Mouse (Mus musculus) midbrain, postnatal 0 days (tissue): Measurements from ENCODE around the gene Rem2. TPM values are rescaled to one million over a fixed set of nuclear protein-coding genes. Genes with fewer than 3 reads are reported as not detected.

Experiments used
- ATAC-seq: fragments of 200-750 bp; cut with Nextera tagmentation; 2 replicates; pipeline ENCODE4 v1.8.0; 2017; ENCODE audit warnings: moderate number of reproducible peaks, mild to moderate bottlenecking, moderate TSS enrichment, moderate library complexity; ENCODE audit not compliant: low FRiP score
- DNase-seq: peaks from one replicate; pipeline ENCODE4 v3.0.0-alpha.2; 2015; ENCODE audit warnings: low spot score
- H3K27ac ChIP-seq: fragments of 300-500 bp; sonication (generic); 2 replicates; pipeline ENCODE4 v1.5.1; 2014; ENCODE audit warnings: low read depth, mild to moderate bottlenecking, low read length, mixed read lengths
- H3K27me3 ChIP-seq: fragments of 300-500 bp; sonication (generic); 2 replicates; pipeline ENCODE4 v1.6.1; 2014; ENCODE audit warnings: low read length, control low read depth, mixed read lengths; ENCODE audit not compliant: insufficient read depth
- H3K36me3 ChIP-seq: fragments of 300-500 bp; sonication (generic); 2 replicates; pipeline ENCODE4 v1.6.1; 2014; ENCODE audit warnings: low read length, control low read depth, mixed read lengths; ENCODE audit not compliant: insufficient read depth
- H3K4me1 ChIP-seq: fragments of 300-500 bp; sonication (generic); 2 replicates; pipeline ENCODE4 v1.6.1; 2014; ENCODE audit warnings: mild to moderate bottlenecking, control low read depth, antibody characterized with exemption, low read length, mixed read lengths; ENCODE audit not compliant: insufficient read depth
- H3K4me2 ChIP-seq: fragments of 300-500 bp; sonication (generic); 2 replicates; pipeline ENCODE4 v1.6.1; 2014; ENCODE audit warnings: low read depth, mild to moderate bottlenecking, low read length, mixed read lengths; ENCODE audit not compliant: poor library complexity, severe bottlenecking
- H3K4me3 ChIP-seq: fragments of 300-500 bp; sonication (generic); 2 replicates; pipeline ENCODE4 v1.5.1; 2014; ENCODE audit warnings: low read depth, mild to moderate bottlenecking, low read length, moderate library complexity
- H3K9ac ChIP-seq: fragments of 300-500 bp; sonication (generic); replicated peaks from 2 replicates; pipeline ENCODE4 v1.6.1; 2014; ENCODE audit warnings: mild to moderate bottlenecking, low read length, moderate library complexity, mixed read lengths; ENCODE audit not compliant: poor library complexity, severe bottlenecking
- H3K9me3 ChIP-seq: fragments of 300-500 bp; sonication (generic); 2 replicates; pipeline ENCODE4 v1.6.1; 2016; ENCODE audit warnings: low read length, control low read depth
- CTCF ChIP-seq: IDR thresholded peaks from 2 replicates; pipeline ENCODE4 v1.5.1; 2016; ENCODE audit warnings: antibody characterized with exemption, mild to moderate bottlenecking
- WGBS: fragments of 180-500 bp; shearing (Covaris S2); extraction: QIAGEN DNeasy Blood & Tissue Kit; methylation state at CpG from one replicate; pipeline ENCODE4 v1.1.7; 2014; 5-methylcytosine and 5-hydroxymethylcytosine counted together
- polyA plus RNA-seq: library from polyadenylated mRNA; unstranded; fragments of >200 nt; fragmentation: Nextera tagmentation; extraction: Ambion mirVana; gene quantifications from 2 replicates; pipeline ENCODE4 v1.2.1, GENCODE M21; 2015
- total RNA-seq: library from RNA; depleted of rRNA; stranded (reverse); fragments of >200 nt; gene quantifications from 2 replicates; pipeline ENCODE4 v1.2.3, GENCODE M21; 2014

The Rem2 gene
- total and polyA plus RNA-seq, 2 experiments from 2014 or later = 34.0 to 47.4 TPM

DNA sequence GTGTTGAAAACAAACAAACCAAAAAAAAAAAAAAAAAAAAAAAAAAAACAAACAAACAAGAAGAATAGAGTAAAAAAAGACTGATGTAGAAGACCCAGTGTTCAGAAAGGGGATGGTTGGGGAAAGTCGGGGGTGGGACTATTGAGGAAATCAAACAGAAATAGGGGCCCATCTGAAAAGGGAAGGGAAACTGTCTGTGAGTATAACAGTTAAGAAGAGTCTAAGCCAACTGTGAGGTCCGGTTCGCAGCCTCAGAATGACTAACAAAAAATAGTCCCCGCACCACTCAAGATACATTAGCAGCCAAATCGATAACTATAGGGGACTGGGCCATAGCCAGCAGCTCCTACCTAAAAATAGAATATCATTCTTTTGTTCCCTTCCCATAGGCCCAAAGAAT is 17.3 kb downstream of the Rem2 start:
- no peak for TF ChIP-seq CTCF

DNA sequence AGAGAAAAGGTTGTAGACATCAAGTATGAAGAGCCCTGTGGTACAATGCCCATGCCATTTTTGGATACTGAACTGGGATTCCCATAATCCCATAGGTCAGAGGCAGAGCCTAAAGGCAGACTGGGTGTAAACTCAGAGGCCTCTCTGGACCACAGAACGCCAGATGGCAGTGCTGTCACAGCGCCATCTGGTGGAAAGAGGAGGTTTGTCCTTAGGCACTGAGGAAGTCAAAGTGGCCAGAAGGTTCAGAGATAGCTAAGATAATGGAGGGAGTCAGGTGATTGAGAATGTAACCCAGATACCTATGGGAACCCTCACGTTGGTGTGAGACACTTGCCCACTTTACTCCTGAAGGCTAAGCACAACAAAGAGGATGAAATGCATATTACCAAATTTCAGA is 18.3 kb downstream of the Rem2 start:
- Histone ChIP-seq H3K36me3 (no peaks in the 10 kb centered on the region), H3K9ac (no peak overlapping the region), H3K9me3 (no peaks in the 10 kb centered on the region), H3K4me1 (no peaks in the 10 kb centered on the region), H3K27me3 (no peaks in the 10 kb centered on the region), H3K4me2 (no peak overlapping the region), H3K27ac (no peak overlapping the region), H3K4me3 (no peak overlapping the region)
- WGBS = 1% methylated on average over 3 of the region's 3 CpGs
- DNase-seq (peak; percentile 75), ATAC-seq (no peak)
- peak; percentile 85 for TF ChIP-seq CTCF

More for the DNA sequence above, 17.3 kb downstream of the Rem2 start:
- H3K4me3 ChIP-seq = no peak overlapping the region
- H3K4me2 ChIP-seq = no peak overlapping the region
- H3K36me3 ChIP-seq = no peaks in the 10 kb centered on the region
- no peaks in the 10 kb centered on the region for H3K27me3 ChIP-seq
- H3K4me1 ChIP-seq = no peaks in the 10 kb centered on the region
- H3K27ac ChIP-seq = no peak overlapping the region
- 93% methylated on average over 5 of the region's 5 CpGs for WGBS
- ATAC-seq (no peak), DNase-seq (no peak)
- H3K9ac ChIP-seq = no peak overlapping the region
- no peaks in the 10 kb centered on the region for H3K9me3 ChIP-seq

DNA sequence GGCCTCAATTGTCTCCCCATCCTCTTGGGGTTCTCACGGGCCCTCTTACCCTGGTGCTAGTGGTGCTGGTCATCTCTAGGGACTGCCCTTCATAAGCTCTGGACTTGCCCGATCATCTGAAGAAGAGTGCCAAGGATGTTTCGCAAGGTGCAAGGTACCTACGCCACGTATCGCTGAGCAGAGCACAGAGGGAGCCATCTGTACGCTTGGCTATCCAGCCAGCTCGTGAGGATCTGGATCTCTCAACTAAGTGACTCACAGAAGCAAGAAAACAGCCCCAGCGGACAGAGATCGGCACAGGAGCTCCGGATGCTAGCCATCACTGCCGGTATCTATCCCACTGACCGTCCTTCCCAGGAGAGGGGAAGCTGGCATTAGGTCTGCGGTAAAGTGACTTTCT is 20.8 kb downstream of the Rem2 start:
- Histone ChIP-seq H3K27me3 (no peaks in the 10 kb centered on the region), H3K9ac (no peak overlapping the region), H3K36me3 (no peaks in the 10 kb centered on the region), H3K4me3 (no peak overlapping the region), H3K9me3 (no peaks in the 10 kb centered on the region), H3K4me2 (no peak overlapping the region), H3K27ac (no peak overlapping the region), H3K4me1 (no peaks in the 10 kb centered on the region)
- no peak for TF ChIP-seq CTCF
- no peak for DNase-seq
- no peak for ATAC-seq
- WGBS = 86% methylated on average over 14 of the region's 14 CpGs

DNA sequence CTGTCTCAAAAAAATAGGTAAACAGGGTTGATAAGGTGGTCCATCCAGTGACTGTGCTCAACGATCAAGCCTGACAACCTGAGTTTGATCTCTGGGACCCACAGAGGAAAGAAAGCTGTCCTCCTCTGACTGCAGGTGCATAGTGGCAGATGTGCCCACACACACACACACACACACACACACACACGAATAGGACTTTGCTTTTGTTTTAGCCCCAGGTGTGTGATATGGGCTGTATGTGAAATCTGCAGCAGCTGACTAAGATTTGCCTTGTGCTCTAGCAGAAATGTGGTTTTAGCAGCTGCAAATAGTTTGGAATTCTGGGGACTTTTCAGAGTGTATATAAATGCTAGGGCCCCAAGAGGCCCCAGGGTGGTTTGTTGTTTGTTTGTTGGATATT is 23.4 kb downstream of the Rem2 start:
- WGBS = 76% methylated on average over 2 of the region's 2 CpGs
- DNase-seq = no peak
- Histone ChIP-seq H3K36me3 (no peaks in the 10 kb centered on the region), H3K4me1 (no peaks in the 10 kb centered on the region), H3K4me2 (no peak overlapping the region), H3K4me3 (no peak overlapping the region), H3K27me3 (no peaks in the 10 kb centered on the region), H3K27ac (no peak overlapping the region), H3K9ac (no peak overlapping the region), H3K9me3 (0 out of 2 replicates have a peak, but pooled peaks cover 3% of the 10 kb centered on the region)
- no peak for ATAC-seq
- TF ChIP-seq CTCF = no peak

DNA sequence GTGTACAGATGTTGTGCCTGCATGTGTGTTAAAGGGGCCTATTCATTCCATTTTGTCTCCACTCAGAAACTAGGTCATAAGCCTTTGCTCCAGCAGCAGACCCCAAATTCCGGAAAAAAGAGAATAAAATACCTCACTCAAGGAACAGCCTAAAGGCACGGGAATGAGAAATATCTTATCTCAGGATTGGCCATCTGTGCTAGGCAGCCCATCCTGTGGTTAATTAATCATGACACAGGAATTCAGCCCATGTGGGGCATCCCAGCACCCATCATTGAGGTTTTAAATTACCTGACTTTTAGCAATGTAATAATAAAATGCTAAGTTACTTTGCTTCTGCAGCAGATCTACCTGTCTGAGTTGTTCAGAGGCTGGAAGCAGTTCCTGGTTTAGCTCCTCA is 25.5 kb downstream of the Rem2 start:
- Histone ChIP-seq H3K36me3 (peaks cover under 1% of the 10 kb centered on the region; the same call in 1 of the 2 replicates), H3K9me3 (0 out of 2 replicates have a peak, but pooled peaks cover 3% of the 10 kb centered on the region), H3K4me3 (no peak overlapping the region), H3K4me1 (no peaks in the 10 kb centered on the region), H3K27me3 (no peaks in the 10 kb centered on the region), H3K4me2 (no peak overlapping the region), H3K27ac (no peak overlapping the region), H3K9ac (no peak overlapping the region)
- ATAC-seq (no peak), DNase-seq (no peak)
- TF ChIP-seq CTCF = no peak
- 83% methylated on average over 2 of the region's 2 CpGs for WGBS

DNA sequence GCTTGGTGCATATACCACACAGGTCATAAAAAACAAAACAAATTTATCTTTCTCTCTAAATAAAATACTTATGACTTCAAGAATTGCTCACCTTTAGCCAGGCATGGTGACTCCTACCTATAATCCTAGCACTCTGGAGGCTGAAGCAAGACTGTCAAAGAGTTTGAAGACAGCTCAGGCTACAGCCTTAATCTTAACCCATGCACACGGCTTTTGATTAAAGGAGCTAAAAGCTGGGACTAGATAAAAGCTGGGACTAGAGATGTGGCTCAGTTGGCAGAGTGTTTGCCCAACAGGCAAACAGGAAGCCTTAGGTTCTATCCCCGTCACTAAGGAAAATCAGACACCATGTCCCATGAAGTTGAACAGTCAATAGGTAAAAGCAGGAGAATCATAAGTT is 27.2 kb downstream of the Rem2 start:
- H3K4me2 ChIP-seq = no peak overlapping the region
- H3K4me1 ChIP-seq = no peaks in the 10 kb centered on the region
- 0 out of 2 replicates have a peak, but pooled peaks cover 3% of the 10 kb centered on the region for H3K9me3 ChIP-seq
- no peak overlapping the region for H3K4me3 ChIP-seq
- no peak for ATAC-seq
- H3K9ac ChIP-seq = no peak overlapping the region
- H3K27ac ChIP-seq = no peak overlapping the region
- 77% methylated on average over 2 of the region's 2 CpGs for WGBS
- no peak for DNase-seq
- no peaks in the 10 kb centered on the region for H3K27me3 ChIP-seq
- peaks cover 15% of the 10 kb centered on the region for H3K36me3 ChIP-seq
- no peak for TF ChIP-seq CTCF
